Mouse (Mus musculus) heart, embryonic 14.5 days (tissue): ENCODE measurements at regions not wholly inside any gene's neighbourhood (a gene's known extent, or its start where the extent isn't known, plus 50 kb on each side); places are given as distances from the start of the nearest gene placed in this dataset.

ENCODE experiments used
- ATAC-seq: fragments of 200-750 bp; cut with Nextera tagmentation; 2 replicates; pipeline ENCODE4 v1.8.0; 2017; ENCODE audit warnings: low read depth, moderate TSS enrichment; ENCODE audit not compliant: insufficient number of reproducible peaks, insufficient read depth, low FRiP score
- H3K27ac ChIP-seq, 2 experiments: fragments of 200-500 bp in 1 of 2; fragments of 300-500 bp in 1 of 2; sonication (generic) in 1 of 2; replicated peaks in 1 of 2; 2 replicates each; pipeline ENCODE4 v1.5.1; 2012 to 2014; ENCODE audit warnings: low read depth in 2 of 2, low read length in 2 of 2, control low read depth in 1 of 2, mild to moderate bottlenecking in 1 of 2, mixed read lengths in 1 of 2; ENCODE audit not compliant: control insufficient read depth in 1 of 2, insufficient read depth in 1 of 2
- H3K27me3 ChIP-seq: fragments of 300-500 bp; sonication (generic); 2 replicates; pipeline ENCODE4 v1.6.1; 2014; ENCODE audit warnings: mild to moderate bottlenecking, low read length, control low read depth; ENCODE audit not compliant: control insufficient read depth, insufficient read depth
- H3K36me3 ChIP-seq: fragments of 300-500 bp; sonication (generic); 2 replicates; pipeline ENCODE4 v1.6.1; 2014; ENCODE audit warnings: mild to moderate bottlenecking, control low read depth, low read length, mixed read lengths; ENCODE audit not compliant: control insufficient read depth, insufficient read depth
- H3K4me1 ChIP-seq, 2 experiments: fragments of 200-500 bp in 1 of 2; fragments of 300-500 bp in 1 of 2; sonication (generic) in 1 of 2; 2 replicates each; pipeline ENCODE4 v1.6.1; 2012 to 2014; ENCODE audit warnings: low read length in 2 of 2, control low read depth in 1 of 2, mixed read lengths in 1 of 2; ENCODE audit not compliant: control insufficient read depth in 2 of 2, insufficient read depth in 2 of 2
- H3K4me2 ChIP-seq: fragments of 300-500 bp; sonication (generic); 2 replicates; pipeline ENCODE4 v1.6.1; 2014; ENCODE audit warnings: mild to moderate bottlenecking, low read length
- H3K4me3 ChIP-seq, 2 experiments: fragments of 200-500 bp in 1 of 2; fragments of 300-500 bp in 1 of 2; sonication (generic) in 1 of 2; 2 replicates each; pipeline ENCODE4 v1.5.1; 2012 to 2014; ENCODE audit warnings: low read length in 2 of 2, mild to moderate bottlenecking in 2 of 2, control low read depth in 1 of 2, low read depth in 1 of 2, moderate library complexity in 1 of 2; ENCODE audit not compliant: control insufficient read depth in 1 of 2, insufficient read depth in 1 of 2
- H3K9ac ChIP-seq: fragments of 300-500 bp; sonication (generic); 2 replicates; pipeline ENCODE4 v1.6.1; 2014; ENCODE audit warnings: mild to moderate bottlenecking, low read length
- H3K9me3 ChIP-seq: fragments of 300-500 bp; sonication (generic); 2 replicates; pipeline ENCODE4 v1.6.1; 2016; ENCODE audit warnings: low read length, control low read depth; ENCODE audit not compliant: control insufficient read depth
- WGBS: fragments of 180-500 bp; shearing (Covaris S2); extraction: QIAGEN DNeasy Blood & Tissue Kit; methylation state at CpG from one replicate; pipeline ENCODE4 v1.1.7; 2014; 5-methylcytosine and 5-hydroxymethylcytosine counted together

DNA sequence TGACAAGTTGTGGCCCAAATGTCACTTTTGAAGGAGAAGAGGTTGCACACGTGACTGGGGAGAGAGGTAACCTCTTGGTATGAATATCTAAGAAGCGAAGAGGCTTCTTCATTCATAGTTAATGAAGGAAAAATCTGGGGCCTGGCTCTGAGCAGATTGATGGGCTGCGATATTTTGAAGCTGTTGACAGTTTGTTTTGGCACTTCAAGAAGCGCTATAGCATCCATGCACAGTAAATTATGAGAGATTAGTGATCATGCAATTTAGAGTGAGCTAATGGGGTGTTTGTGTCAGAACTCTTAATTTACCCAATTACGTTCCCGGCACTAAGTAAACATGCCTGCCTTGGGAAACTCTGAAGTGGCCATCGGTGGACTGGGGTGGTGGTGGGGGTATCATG, 215.2 kb downstream of the Papss1 start:
- no peak for ATAC-seq

DNA sequence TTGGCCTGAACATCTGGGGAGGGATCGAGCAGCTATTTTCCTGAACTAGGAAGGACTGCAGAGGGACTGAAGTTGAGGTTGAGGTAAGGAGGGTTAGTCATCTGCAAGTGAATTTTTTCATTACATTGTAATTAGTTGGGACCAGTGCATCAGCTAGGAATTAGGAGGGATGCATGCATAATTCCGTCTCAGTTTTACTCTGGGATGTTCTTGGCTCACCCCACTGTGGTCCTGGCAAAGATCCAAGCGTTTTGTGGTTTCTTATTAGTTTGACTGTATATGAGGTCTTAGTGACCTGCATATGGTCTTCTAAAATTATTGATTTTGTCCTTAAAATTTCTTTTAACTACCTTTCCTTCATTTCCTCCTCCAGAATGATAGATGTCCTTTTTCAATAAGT, 221.0 kb downstream of the Papss1 start:
- H3K4me1 ChIP-seq = no peaks in the 10 kb centered on the region
- no peak overlapping the region for H3K4me3 ChIP-seq
- no peak for ATAC-seq
- no peaks in the 10 kb centered on the region for H3K9me3 ChIP-seq
- no peak overlapping the region for H3K4me2 ChIP-seq
- no peak overlapping the region for H3K27ac ChIP-seq
- H3K36me3 ChIP-seq = no peaks in the 10 kb centered on the region
- no peaks in the 10 kb centered on the region for H3K27me3 ChIP-seq
- no peak overlapping the region for H3K9ac ChIP-seq
- 70% methylated on average over 3 of the region's 3 CpGs for WGBS

More for the DNA sequence above, 215.2 kb downstream of the Papss1 start:
- Histone ChIP-seq H3K4me1 (no peaks in the 10 kb centered on the region), H3K27ac (no peak overlapping the region), H3K36me3 (no peaks in the 10 kb centered on the region), H3K9ac (no peak overlapping the region), H3K4me3 (no peak overlapping the region), H3K4me2 (no peak overlapping the region), H3K9me3 (no peaks in the 10 kb centered on the region), H3K27me3 (no peaks in the 10 kb centered on the region)
- 80% methylated on average over 7 of the region's 7 CpGs for WGBS

DNA sequence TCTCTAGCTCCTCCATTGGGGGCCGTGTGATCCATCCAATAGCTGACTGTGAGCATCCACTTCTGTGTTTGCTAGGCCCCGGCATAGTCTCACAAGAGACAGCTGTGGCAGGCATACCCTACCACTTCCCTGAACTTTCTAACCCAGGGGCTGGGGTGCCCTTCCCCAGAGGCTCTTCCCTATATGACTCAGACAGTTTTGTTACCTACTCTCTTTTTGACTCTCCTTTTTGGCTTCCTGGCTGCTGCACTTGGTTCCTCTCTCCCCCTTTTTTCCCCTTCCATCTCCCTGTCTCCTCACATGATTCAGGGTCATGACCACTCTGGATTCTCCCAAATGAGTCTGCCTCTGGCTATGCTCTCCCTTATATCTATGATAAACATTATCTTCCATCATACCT, 223.8 kb downstream of the Papss1 start:
- Histone ChIP-seq H3K9ac (no peak overlapping the region), H3K4me3 (no peak overlapping the region), H3K27me3 (no peaks in the 10 kb centered on the region), H3K4me1 (no peaks in the 10 kb centered on the region), H3K9me3 (no peaks in the 10 kb centered on the region), H3K36me3 (no peaks in the 10 kb centered on the region), H3K4me2 (no peak overlapping the region), H3K27ac (no peak overlapping the region)
- WGBS = 78% methylated on average over 1 of the region's 2 CpGs
- no peak for ATAC-seq

DNA sequence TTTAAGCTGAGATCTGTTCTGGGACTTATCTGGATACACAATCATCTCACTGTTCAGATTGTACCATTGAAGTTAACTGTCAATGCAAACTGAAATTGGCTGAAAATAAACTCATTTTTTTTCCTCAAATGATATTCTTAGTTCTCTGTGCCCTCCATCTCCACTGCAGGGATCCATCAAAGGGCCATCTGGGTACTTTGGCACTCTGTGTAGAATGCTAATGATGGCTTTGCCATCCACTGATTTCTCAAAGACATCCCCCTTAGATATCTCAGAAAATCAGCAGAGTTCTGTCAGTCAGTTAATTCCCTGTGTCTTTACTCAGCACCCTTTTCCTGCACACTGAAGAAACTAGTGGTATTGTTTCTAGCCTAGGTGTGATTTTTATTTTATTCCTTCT, 224.6 kb downstream of the Papss1 start:
- H3K27me3 ChIP-seq = no peaks in the 10 kb centered on the region
- H3K9ac ChIP-seq = no peak overlapping the region
- H3K27ac ChIP-seq = no peak overlapping the region
- no peaks in the 10 kb centered on the region for H3K36me3 ChIP-seq
- no peak overlapping the region for H3K4me3 ChIP-seq
- no peak for ATAC-seq
- no peaks in the 10 kb centered on the region for H3K4me1 ChIP-seq
- no peak overlapping the region for H3K4me2 ChIP-seq
- H3K9me3 ChIP-seq = no peaks in the 10 kb centered on the region

DNA sequence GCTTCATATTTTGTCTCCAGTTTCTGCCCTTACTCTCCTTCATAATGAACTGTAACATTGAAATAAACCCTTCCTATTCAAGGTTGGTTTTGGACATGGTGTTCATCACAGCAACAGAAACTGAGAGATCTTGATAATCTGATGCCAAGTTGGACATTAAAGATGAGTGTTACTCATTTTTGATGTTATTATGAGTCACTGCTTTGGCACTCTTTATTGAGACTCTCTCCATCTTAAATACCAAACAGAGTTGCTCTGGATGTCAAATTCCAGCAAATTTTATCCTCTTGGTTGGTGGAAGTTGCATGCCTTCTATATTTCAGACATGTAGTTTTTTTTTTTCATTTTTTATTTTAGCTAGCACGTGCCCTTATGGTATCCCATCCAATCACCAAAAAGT, 229.5 kb downstream of the Papss1 start:
- H3K36me3 ChIP-seq = no peaks in the 10 kb centered on the region
- no peak for ATAC-seq
- H3K4me3 ChIP-seq = no peak overlapping the region
- no peak overlapping the region for H3K27ac ChIP-seq
- no peaks in the 10 kb centered on the region for H3K27me3 ChIP-seq
- no peak overlapping the region for H3K9ac ChIP-seq
- no peak overlapping the region for H3K4me2 ChIP-seq
- H3K9me3 ChIP-seq = no peaks in the 10 kb centered on the region
- H3K4me1 ChIP-seq = no peaks in the 10 kb centered on the region
- 61% methylated on average over 1 of the region's 1 CpGs for WGBS

DNA sequence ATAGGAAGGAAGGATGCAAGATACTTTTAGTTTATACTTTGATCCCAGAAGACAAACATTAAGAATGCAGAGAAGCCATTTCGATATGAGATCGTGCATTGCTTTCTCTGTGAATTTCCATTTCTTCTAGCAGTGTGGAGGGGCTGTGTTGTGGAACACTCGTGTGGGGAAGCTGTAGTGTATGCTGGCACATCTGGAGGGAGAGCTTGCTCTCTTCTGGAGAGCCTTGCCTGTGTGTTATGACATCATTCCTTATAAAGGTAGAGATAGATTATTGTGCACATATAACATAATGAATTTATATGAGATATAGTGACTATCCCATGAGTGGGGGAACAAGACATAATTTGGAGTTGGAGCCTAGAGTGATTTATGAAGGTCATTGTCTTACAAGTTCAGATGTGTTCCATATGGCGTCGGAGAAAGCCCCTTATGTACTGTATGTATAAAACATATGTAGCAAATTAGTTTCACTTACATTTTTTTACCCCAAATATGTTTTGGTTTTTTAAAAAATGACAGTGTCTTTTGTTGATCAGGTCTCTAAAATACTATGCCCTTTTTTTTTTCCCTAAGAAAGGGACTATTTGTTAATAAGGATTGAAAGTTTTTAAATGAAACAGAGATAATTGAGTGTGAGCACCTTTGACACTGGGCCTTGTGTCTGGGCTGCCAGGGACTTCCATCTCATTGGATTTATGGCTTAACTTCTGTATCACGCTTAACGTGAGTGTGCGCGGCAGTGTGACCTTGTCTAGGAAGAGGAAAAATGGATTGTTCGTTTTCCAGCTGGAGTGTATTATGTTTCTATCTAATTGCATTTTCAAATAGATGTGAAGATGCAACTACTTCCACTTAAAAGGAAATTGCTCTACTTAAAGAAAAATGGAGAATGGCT, 230.8 kb downstream of the Papss1 start:
- Histone ChIP-seq H3K9me3 (no peaks in the 10 kb centered on the region), H3K27me3 (no peaks in the 10 kb centered on the region), H3K27ac (no peak overlapping the region), H3K9ac (no peak overlapping the region), H3K4me1 (no peaks in the 10 kb centered on the region), H3K4me2 (no peak overlapping the region), H3K4me3 (no peak overlapping the region), H3K36me3 (no peaks in the 10 kb centered on the region)
- 87% methylated on average over 10 of the region's 10 CpGs for WGBS
- ATAC-seq = no peak

DNA sequence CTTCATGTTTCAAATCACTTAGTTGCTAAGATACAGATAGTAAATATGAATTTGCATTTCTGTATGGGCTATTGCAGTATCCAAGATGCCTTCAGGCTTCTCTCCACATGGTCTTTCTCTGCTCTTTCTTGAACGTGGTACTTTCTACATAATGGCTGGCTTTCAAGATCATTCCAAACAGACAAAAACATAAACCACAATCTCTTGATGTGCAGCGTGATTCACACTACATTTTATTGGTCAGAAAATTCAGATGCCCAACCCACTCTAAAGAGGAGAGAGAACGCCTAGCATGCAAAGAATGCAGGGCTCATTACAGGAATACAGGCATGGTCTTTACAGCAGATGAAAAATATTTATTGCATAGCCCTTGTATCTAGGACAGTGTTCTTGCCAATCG, 235.2 kb downstream of the Papss1 start:
- peaks cover 0 to 3% of the 10 kb centered on the region in 2 experiments; a peak in 1 of 4 replicates for H3K4me1 ChIP-seq

DNA sequence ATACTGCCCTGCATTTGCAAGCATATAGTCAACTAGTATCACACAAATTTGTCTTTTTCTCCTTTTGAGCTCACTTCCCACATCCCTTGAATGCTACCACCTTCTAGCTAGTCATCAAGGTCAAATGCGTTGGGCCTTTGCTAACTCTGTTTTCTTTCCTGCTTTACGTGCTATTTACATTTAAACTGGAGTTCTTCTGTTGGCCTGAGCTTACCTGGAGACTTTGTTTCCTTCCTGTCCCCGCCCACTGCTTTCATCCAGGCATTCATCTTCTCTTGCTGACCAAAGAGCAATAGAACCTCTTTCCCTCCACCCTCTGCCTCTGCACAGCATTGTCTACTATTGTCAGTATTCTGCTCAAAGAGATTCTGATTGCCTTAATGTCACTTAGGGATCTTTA, 237.0 kb downstream of the Papss1 start:
- no peak overlapping the region for H3K27ac ChIP-seq
- no peak for ATAC-seq
- H3K36me3 ChIP-seq = no peaks in the 10 kb centered on the region
- H3K4me3 ChIP-seq = no peak overlapping the region
- peaks cover 0 to 3% of the 10 kb centered on the region in 2 experiments; a peak in 1 of 4 replicates for H3K4me1 ChIP-seq
- H3K4me2 ChIP-seq = no peak overlapping the region
- H3K9ac ChIP-seq = no peak overlapping the region
- H3K27me3 ChIP-seq = no peaks in the 10 kb centered on the region
- H3K9me3 ChIP-seq = no peaks in the 10 kb centered on the region
- WGBS = 74% methylated on average over 3 of the region's 3 CpGs

More for the DNA sequence above, 235.2 kb downstream of the Papss1 start:
- H3K27ac ChIP-seq = no peak overlapping the region
- no peak overlapping the region for H3K4me3 ChIP-seq
- no peak overlapping the region for H3K4me2 ChIP-seq
- H3K9me3 ChIP-seq = no peaks in the 10 kb centered on the region
- no peaks in the 10 kb centered on the region for H3K36me3 ChIP-seq
- 67% methylated on average over 4 of the region's 4 CpGs for WGBS
- H3K27me3 ChIP-seq = no peaks in the 10 kb centered on the region
- H3K9ac ChIP-seq = no peak overlapping the region
- ATAC-seq = no peak
